Mouse (Mus musculus) stomach, postnatal 0 days (tissue): ENCODE data around the gene Pcyt1a. TPM values are rescaled to one million over a fixed set of nuclear protein-coding genes. Genes with fewer than 3 reads are reported as not detected.

ENCODE experiments used
- ATAC-seq: fragments of 200-750 bp; cut with Nextera tagmentation; 2 replicates; pipeline ENCODE4 v1.8.0; 2017; ENCODE audit not compliant: low FRiP score, low TSS enrichment
- DNase-seq: peaks from one replicate; pipeline ENCODE4 v3.0.0-alpha.2; 2016; ENCODE audit warnings: low spot score
- H3K27ac ChIP-seq: fragments of 300-500 bp; sonication (generic); replicated peaks from 2 replicates; pipeline ENCODE4 v1.5.1; 2014; ENCODE audit warnings: mild to moderate bottlenecking, control low read depth
- H3K27me3 ChIP-seq: fragments of 300-500 bp; sonication (generic); 2 replicates; pipeline ENCODE4 v1.6.1; 2014; ENCODE audit warnings: low read length; ENCODE audit not compliant: control insufficient read depth, insufficient read depth
- H3K36me3 ChIP-seq: fragments of 300-500 bp; sonication (generic); 2 replicates; pipeline ENCODE4 v1.6.1; 2014; ENCODE audit warnings: low read length, mixed read lengths; ENCODE audit not compliant: control insufficient read depth, insufficient read depth
- H3K4me1 ChIP-seq: fragments of 300-500 bp; sonication (generic); replicated peaks from 2 replicates; pipeline ENCODE4 v1.6.1; 2014; ENCODE audit warnings: antibody characterized with exemption; ENCODE audit not compliant: control insufficient read depth, insufficient read depth
- H3K4me2 ChIP-seq: fragments of 300-500 bp; sonication (generic); replicated peaks from 2 replicates; pipeline ENCODE4 v1.6.1; 2014; ENCODE audit warnings: low read depth, mild to moderate bottlenecking, control low read depth, moderate library complexity
- H3K4me3 ChIP-seq: fragments of 300-500 bp; sonication (generic); 2 replicates; pipeline ENCODE4 v1.5.1; 2014; ENCODE audit warnings: low read depth, low read length, control low read depth
- H3K9ac ChIP-seq: fragments of 300-500 bp; sonication (generic); 2 replicates; pipeline ENCODE4 v1.6.1; 2014; ENCODE audit warnings: mild to moderate bottlenecking, low read length, control low read depth, mixed read lengths
- H3K9me3 ChIP-seq: fragments of 300-500 bp; sonication (generic); 2 replicates; pipeline ENCODE4 v1.6.1; 2016; ENCODE audit warnings: low read length; ENCODE audit not compliant: control insufficient read depth
- CTCF ChIP-seq: IDR thresholded peaks from 2 replicates; pipeline ENCODE4 v1.5.1; 2016; ENCODE audit warnings: antibody characterized with exemption, low read depth, mild to moderate bottlenecking, moderate library complexity
- EP300 ChIP-seq: optimal IDR thresholded peaks from 2 replicates; pipeline ENCODE3; 2016; ENCODE audit warnings: antibody characterized with exemption
- WGBS: fragments of 180-500 bp; shearing (Covaris S2); extraction: QIAGEN DNeasy Blood & Tissue Kit; methylation state at CpG from one replicate; pipeline ENCODE4 v1.1.7; 2014; 5-methylcytosine and 5-hydroxymethylcytosine counted together
- polyA plus RNA-seq: library from polyadenylated mRNA; unstranded; fragments of >200 nt; fragmentation: Nextera tagmentation; extraction: Ambion mirVana; gene quantifications from 2 replicates; pipeline ENCODE4 v1.2.1, GENCODE M21; 2015

Gene Pcyt1a
- polyA plus RNA-seq, 1 experiment from 2014 or later = 38.6 TPM

- Histone ChIP-seq H3K4me2 (no peak overlapping the region), H3K9ac (no peak overlapping the region)
- WGBS = 56% methylated on average over 3 of the region's 3 CpGs
Observed at GRCm38 (mm10) chr16:32449665-32450064, 18.9 kb downstream of the Pcyt1a start.

DNA sequence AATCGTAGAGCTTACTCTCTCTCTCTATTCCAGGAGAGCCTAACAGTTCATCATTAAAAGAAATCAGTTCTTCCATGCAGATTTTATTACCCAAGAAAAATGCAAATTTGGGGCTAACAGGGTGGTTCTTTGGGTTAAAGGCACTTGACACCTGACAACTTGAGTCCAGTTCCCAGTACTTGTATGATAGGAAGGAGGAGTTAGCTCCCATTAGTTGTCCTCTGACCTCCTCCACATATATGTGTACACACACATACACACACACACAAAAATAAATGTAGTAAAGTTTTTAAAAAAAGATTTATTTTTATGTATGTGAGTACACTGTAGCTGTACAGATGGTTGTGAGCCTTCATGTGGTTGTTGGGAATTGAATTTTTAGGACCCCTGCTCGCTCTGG is 19.4 kb downstream of the Pcyt1a start:
- DNase-seq = no peak
- H3K36me3 ChIP-seq = peaks cover 7% of the 10 kb centered on the region
- ATAC-seq = no peak
- TF ChIP-seq CTCF = no peak
- no peak for TF ChIP-seq EP300
- no peak overlapping the region for H3K4me3 ChIP-seq
- no peaks in the 10 kb centered on the region for H3K9me3 ChIP-seq
- no peaks in the 10 kb centered on the region for H3K4me1 ChIP-seq
- 94% methylated on average over 2 of the region's 2 CpGs for WGBS
- no peak overlapping the region for H3K4me2 ChIP-seq
- H3K27me3 ChIP-seq = no peaks in the 10 kb centered on the region
- H3K9ac ChIP-seq = no peak overlapping the region
- H3K27ac ChIP-seq = peak overlapping the region; percentile 77

More at GRCm38 (mm10) chr16:32449665-32450064, 18.9 kb downstream of the Pcyt1a start:
- Histone ChIP-seq H3K27ac (peak overlapping the region; percentile 77), H3K27me3 (no peaks in the 10 kb centered on the region), H3K9me3 (no peaks in the 10 kb centered on the region), H3K4me3 (no peak overlapping the region), H3K4me1 (no peaks in the 10 kb centered on the region), H3K36me3 (peaks cover 7% of the 10 kb centered on the region)
- TF ChIP-seq CTCF = no peak
- TF ChIP-seq EP300 = no peak
- DNase-seq (peak; percentile 58), ATAC-seq (peak; percentile 81)

DNA sequence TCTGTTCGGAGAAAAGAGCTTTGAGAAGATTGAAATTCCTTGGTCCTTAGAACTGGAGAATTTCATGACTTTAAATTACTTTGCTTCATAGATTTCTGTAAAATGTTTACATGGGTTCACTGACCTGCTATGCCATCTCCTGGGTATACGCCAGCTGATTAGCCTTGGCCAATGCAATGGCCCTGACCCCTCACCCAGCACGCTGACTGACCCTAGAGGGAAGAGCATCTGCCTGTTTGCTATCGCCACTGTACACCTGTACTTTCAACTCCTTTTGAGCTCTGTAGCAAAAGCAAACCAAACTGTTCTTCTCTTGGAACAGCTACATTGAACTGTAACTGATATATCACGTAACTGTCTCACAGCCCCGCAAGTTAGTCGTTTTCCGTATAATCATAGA is 22.4 kb downstream of the Pcyt1a start:
- Histone ChIP-seq H3K9ac (no peak overlapping the region), H3K4me2 (no peak overlapping the region), H3K4me1 (no peaks in the 10 kb centered on the region), H3K4me3 (no peak overlapping the region), H3K9me3 (no peaks in the 10 kb centered on the region), H3K36me3 (peaks cover 9% of the 10 kb centered on the region), H3K27me3 (no peaks in the 10 kb centered on the region), H3K27ac (no peak overlapping the region)
- DNase-seq (no peak), ATAC-seq (no peak)
- WGBS = 88% methylated on average over 8 of the region's 8 CpGs
- TF ChIP-seq CTCF (no peak), EP300 (no peak)

DNA sequence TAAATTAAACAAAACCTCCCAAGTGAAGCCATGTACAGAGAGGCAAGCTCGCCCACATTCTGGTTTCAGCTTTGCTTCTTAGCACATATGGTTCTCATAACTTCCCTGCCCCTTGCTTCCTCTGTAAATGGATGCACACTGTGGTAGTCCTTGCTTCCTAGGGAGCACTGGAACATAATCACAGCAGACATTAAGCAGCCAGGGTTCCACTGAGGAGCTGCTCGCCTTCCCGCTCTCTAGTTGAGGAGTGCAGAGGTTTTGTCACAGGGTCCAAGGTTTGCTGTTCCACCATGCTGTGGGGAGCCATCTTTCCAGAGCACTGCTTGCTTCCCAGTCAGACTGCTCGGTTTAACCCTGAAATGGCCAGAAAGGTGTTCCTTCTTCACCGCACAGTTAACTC is 23.9 kb downstream of the Pcyt1a start:
- H3K9ac ChIP-seq = no peak overlapping the region
- H3K27me3 ChIP-seq = no peaks in the 10 kb centered on the region
- H3K27ac ChIP-seq = no peak overlapping the region
- H3K4me1 ChIP-seq = no peaks in the 10 kb centered on the region
- no peak for DNase-seq
- no peak for TF ChIP-seq EP300
- TF ChIP-seq CTCF = no peak
- no peak overlapping the region for H3K4me2 ChIP-seq
- H3K36me3 ChIP-seq = peaks cover 9% of the 10 kb centered on the region
- WGBS = 89% methylated on average over 5 of the region's 5 CpGs
- H3K9me3 ChIP-seq = no peaks in the 10 kb centered on the region
- H3K4me3 ChIP-seq = no peak overlapping the region
- ATAC-seq = no peak

GRCm38 (mm10) chr16:32456086-32456485 is 25.4 kb downstream of the Pcyt1a start:
- peak; percentile 71 for ATAC-seq

DNA sequence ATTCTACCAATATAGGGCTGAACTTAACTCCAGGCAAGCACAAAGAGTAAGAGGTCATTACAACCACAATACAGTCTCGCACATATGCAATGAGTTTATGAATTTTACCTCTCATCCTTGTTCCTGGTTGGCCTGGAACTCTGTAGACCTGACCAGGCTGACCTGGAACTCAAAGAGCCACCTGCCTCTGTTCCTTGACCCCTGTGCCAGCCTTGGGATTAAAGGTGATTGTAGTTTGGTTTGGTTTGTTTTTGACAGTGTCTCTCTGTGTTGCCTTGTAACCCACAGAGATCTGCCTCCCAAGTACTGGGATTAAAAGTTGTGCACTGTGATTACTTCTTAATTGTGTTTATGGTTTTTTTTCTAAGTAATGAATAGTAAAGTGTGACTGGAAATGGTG is 26.0 kb downstream of the Pcyt1a start:
- H3K36me3 ChIP-seq = peaks cover 9% of the 10 kb centered on the region
- no peaks in the 10 kb centered on the region for H3K9me3 ChIP-seq
- TF ChIP-seq CTCF = no peak
- TF ChIP-seq EP300 = no peak
- no peaks in the 10 kb centered on the region for H3K4me1 ChIP-seq
- no peak overlapping the region for H3K4me2 ChIP-seq
- H3K27me3 ChIP-seq = no peaks in the 10 kb centered on the region
- ATAC-seq (peak; percentile 29; the same call in 1 of the 2 replicates), DNase-seq (no peak)
- no peak overlapping the region for H3K9ac ChIP-seq
- H3K27ac ChIP-seq = no peak overlapping the region
- WGBS = 73% methylated on average over 1 of the region's 1 CpGs
- H3K4me3 ChIP-seq = no peak overlapping the region

More at GRCm38 (mm10) chr16:32456086-32456485, 25.4 kb downstream of the Pcyt1a start:
- TF ChIP-seq EP300 (no peak), CTCF (no peak)
- Histone ChIP-seq H3K36me3 (peaks cover 9% of the 10 kb centered on the region), H3K4me1 (no peaks in the 10 kb centered on the region), H3K27me3 (no peaks in the 10 kb centered on the region), H3K9ac (no peak overlapping the region), H3K4me3 (no peak overlapping the region), H3K27ac (no peak overlapping the region), H3K4me2 (no peak overlapping the region), H3K9me3 (no peaks in the 10 kb centered on the region)
- peak; percentile 39 for DNase-seq
